Comparison of ENCODE assay signal across 17 mouse cellular contexts in the genomic region with DNA sequence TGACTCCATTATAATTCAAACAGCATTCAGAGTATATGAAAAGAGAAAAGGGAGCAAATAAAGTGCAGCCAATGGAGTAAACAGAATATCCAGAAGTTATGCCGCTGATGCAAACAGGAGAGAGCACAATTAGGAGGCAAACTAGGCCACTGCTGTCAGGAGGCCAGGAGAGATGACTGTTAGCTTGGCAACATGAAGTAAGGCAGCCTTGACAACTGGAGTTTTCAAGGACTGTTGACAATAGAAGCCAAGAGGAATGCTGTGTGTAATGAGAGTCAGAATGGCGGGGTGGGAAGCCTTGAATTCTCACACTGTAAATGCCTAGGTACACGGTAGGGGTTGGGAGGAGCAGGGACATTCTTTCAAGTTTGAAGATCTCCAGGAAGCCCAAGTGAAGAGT. TPM values are rescaled to one million over a fixed set of nuclear protein-coding genes. Genes with fewer than 3 reads are reported as not detected.
DNase-seq lines count a peak whose midpoint lies in the region.
"Had no signal": no experiment of that assay in that cellular context is flagged by ENCODE, and none has a peak within 500 bp of the region (broad histone marks: within the 10 kb centered on the region; RNA-seq: fewer than 3 reads in every experiment).

No protein-coding gene starts in this region.

- DNase-seq in ovary, adult 18-20 months (ENCODE audit: low spot score): peak; percentile 73
- DNase-seq in ovary, postnatal 10 days (ENCODE audit: low spot score): no peak
- DNase-seq in ZHBTc4 (ENCODE audit: low read depth, low spot score): peak; percentile 23
- DNase-seq in adrenal gland, adult 8-10 months: peak; percentile 82
- peak; percentile 50 for DNase-seq in testis, postnatal 10 days (ENCODE audit: low spot score)
- no peak for DNase-seq in heart, adult 8-10 months (ENCODE audit: low spot score)
- DNase-seq in left cerebral cortex, adult 9 months (ENCODE audit: low spot score in 2 of 2): no peak
- DNase-seq: cerebellum, adult 18-20 months; cerebellum, postnatal 25 days; embryo, embryonic 11 days; heart, adult 2 months; heart, postnatal 4 days; kidney, postnatal 4 days; liver, embryonic 13.5 days; lung, adult 2 months; lung, postnatal 14 days; thymus, adult 2 months had no signal

RNA-seq across cellular contexts. Expression of a gene that starts 21.7 kb away (rescaled TPM):
- total RNA-seq in adrenal gland, adult 8-10 months (2022): 100 to 1,000 TPM in 2 of 4 experiments, 10 to 100 TPM in 2; 76.7 to 161 (median 113) TPM
- total RNA-seq in heart, adult 8-10 months (2022): 10 to 100 TPM; 24.3 to 30.2 (median 26.3) TPM

Comparison
In these comparisons a context has a peak if more than half of its experiments do, and no peak if none do; other contexts are left out.
1. DNase-seq: peak in ovary, adult 18-20 months (single experiment), ZHBTc4 (single experiment), adrenal gland, adult 8-10 months (single experiment) and testis, postnatal 10 days (single experiment); none in ovary, postnatal 10 days (single experiment), heart, adult 8-10 months (single experiment) and left cerebral cortex, adult 9 months (0 of 2).